Mouse (Mus musculus) spleen, adult 2 months (tissue): ENCODE data around the gene Rpl11.

Experiments
- CTCF ChIP-seq: fragments of 200-500 bp; IDR thresholded peaks from 2 replicates; pipeline ENCODE4 v1.5.1; 2011; ENCODE audit warnings: mild to moderate bottlenecking, inconsistent platforms; ENCODE audit not compliant: insufficient read depth, insufficient read length, insufficient replicate concordance; ENCODE audit errors: extremely low read depth
- POLR2A ChIP-seq: fragments of 200-500 bp; IDR thresholded peaks from 2 replicates; pipeline ENCODE4 v1.6.1; 2011; ENCODE audit warnings: low read depth, low read length, inconsistent platforms

GRCm38 (mm10) chr4:136089748-136090583 lies 36.7 kb upstream of the Rpl11 start:
- TF ChIP-seq CTCF: no peak
- no peak; the same call in 1 of the 2 replicates for TF ChIP-seq POLR2A
